Mouse (Mus musculus) hindbrain, embryonic 12.5 days (tissue): ENCODE results near the gene Cep350. TPM values are rescaled to one million over a fixed set of nuclear protein-coding genes. Genes with fewer than 3 reads are reported as not detected.

ENCODE experiments used
- ATAC-seq: fragments of 200-750 bp; cut with Nextera tagmentation; 2 replicates; pipeline ENCODE4 v1.8.0; 2017; ENCODE audit warnings: moderate TSS enrichment; ENCODE audit not compliant: low FRiP score
- H3K27ac ChIP-seq: fragments of 300-500 bp; sonication (generic); 2 replicates; pipeline ENCODE4 v1.5.1; 2016; ENCODE audit warnings: mild to moderate bottlenecking
- H3K27me3 ChIP-seq: fragments of 300-500 bp; sonication (generic); 2 replicates; pipeline ENCODE4 v1.6.1; 2016; ENCODE audit warnings: mild to moderate bottlenecking
- H3K36me3 ChIP-seq: fragments of 300-500 bp; sonication (generic); 2 replicates; pipeline ENCODE4 v1.6.1; 2016; ENCODE audit warnings: mild to moderate bottlenecking
- H3K4me1 ChIP-seq: fragments of 300-500 bp; sonication (generic); 2 replicates; pipeline ENCODE4 v1.6.1; 2016
- H3K4me2 ChIP-seq: fragments of 300-500 bp; sonication (generic); replicated peaks from 2 replicates; pipeline ENCODE4 v1.6.1; 2016; ENCODE audit warnings: mild to moderate bottlenecking
- H3K4me3 ChIP-seq: fragments of 300-500 bp; sonication (generic); 2 replicates; pipeline ENCODE4 v1.5.1; 2016; ENCODE audit warnings: mild to moderate bottlenecking
- H3K9ac ChIP-seq: fragments of 300-500 bp; sonication (generic); 2 replicates; pipeline ENCODE4 v1.6.1; 2016; ENCODE audit warnings: mild to moderate bottlenecking, moderate library complexity
- H3K9me3 ChIP-seq: fragments of 300-500 bp; sonication (generic); replicated peaks from 2 replicates; pipeline ENCODE4 v1.6.1; 2016; ENCODE audit warnings: mild to moderate bottlenecking
- WGBS: fragments of 180-500 bp; shearing (Covaris S2); methylation state at CpG from one replicate; pipeline ENCODE4 v1.1.7; 2016; 5-methylcytosine and 5-hydroxymethylcytosine counted together
- polyA plus RNA-seq: library from polyadenylated mRNA; unstranded; fragments of >200 nt; fragmentation: Nextera tagmentation; extraction: Ambion mirVana; gene quantifications from 2 replicates; pipeline ENCODE4 v1.2.1, GENCODE M21; 2016

Gene Cep350
- polyA plus RNA-seq, 1 experiment from 2014 or later = 14.0 TPM

DNA sequence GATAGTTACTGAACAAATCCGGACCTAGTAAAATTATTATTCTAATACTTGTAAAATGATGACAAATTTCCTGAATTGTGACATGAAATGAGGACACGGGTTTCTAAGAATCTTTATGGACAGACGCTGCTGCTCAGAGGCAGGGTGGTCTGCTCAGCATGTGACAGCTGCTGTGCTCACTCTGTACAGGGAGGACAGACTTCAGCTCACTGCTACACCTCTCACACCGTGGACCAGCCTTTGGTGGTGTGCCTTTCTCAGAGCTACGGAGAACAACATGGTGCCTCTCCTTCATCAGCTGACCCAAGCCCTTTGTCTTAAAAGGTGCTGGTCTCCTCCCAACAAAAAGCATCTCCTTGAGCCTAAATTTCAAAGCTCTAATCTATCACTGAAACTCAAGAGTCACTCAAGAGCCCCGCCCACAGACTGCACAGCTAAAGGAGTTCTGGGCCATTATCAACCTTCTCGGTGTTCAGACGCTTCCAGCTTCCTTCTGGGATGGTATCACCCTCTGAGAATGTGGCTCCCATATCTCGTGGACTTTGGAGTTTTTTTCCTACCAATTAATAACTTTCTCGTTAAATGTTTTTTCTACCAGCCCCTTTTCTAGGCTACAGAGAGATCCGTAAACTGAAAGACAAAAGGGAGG is 176.2 kb downstream of the Cep350 start:
- ATAC-seq = no peak
- Histone ChIP-seq H3K9ac (no peak overlapping the region), H3K36me3 (peaks cover 25% of the 10 kb centered on the region), H3K4me1 (no peaks in the 10 kb centered on the region), H3K4me3 (no peak overlapping the region), H3K27ac (no peak overlapping the region), H3K4me2 (no peak overlapping the region), H3K9me3 (no peaks in the 10 kb centered on the region), H3K27me3 (no peaks in the 10 kb centered on the region)
- WGBS = 82% methylated on average over 11 of the region's 11 CpGs

DNA sequence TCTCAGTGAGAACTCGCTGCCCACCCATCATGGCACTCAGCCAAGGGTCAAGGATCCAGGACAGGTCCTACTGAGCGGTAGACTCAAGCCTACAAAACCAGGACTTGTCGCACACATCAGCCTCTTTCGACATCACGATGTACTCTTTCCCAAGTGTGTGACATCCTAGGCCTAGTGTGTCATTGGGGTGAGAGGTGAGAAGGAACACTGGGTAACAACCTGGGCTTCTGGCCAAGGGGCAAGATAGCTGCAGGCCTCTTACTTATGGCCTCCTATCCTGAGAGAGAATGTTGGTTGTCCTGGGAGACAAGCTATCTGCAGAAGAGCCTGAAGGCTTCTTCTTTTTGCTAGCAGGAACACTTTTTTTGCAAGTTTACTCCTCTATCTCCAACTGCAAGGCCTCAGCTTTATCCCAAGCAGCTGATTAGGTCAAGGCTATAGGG is 177.2 kb downstream of the Cep350 start:
- no peak overlapping the region for H3K9ac ChIP-seq
- ATAC-seq = no peak
- peaks cover 20% of the 10 kb centered on the region for H3K36me3 ChIP-seq
- no peaks in the 10 kb centered on the region for H3K27me3 ChIP-seq
- H3K4me3 ChIP-seq = no peak overlapping the region
- H3K4me1 ChIP-seq = peaks cover 3% of the 10 kb centered on the region
- no peaks in the 10 kb centered on the region for H3K9me3 ChIP-seq
- WGBS = 85% methylated on average over 5 of the region's 5 CpGs
- H3K27ac ChIP-seq = no peak overlapping the region
- no peak overlapping the region for H3K4me2 ChIP-seq

Other genes starting within 250 kb of the Cep350 start
- gene Lhx4, start 221.6 kb downstream of the Cep350 start, polyA plus RNA-seq = 8.6 and 9.7 TPM in 2 replicates
- 26.6 and 27.6 TPM in 2 replicates for gene Qsox1, start 160.4 kb downstream of the Cep350 start, polyA plus RNA-seq
- gene Tor1aip2, start 62.1 kb upstream of the Cep350 start, polyA plus RNA-seq = 91.7 and 94.1 TPM in 2 replicates
- 37.2 and 43.1 TPM in 2 replicates for gene Tor1aip1, start 63.2 kb upstream of the Cep350 start, polyA plus RNA-seq
- 6.4 and 7.9 TPM in 2 replicates for gene Fam163a, start 231.8 kb upstream of the Cep350 start, polyA plus RNA-seq